Mouse (Mus musculus): ENCODE results near the gene Acap2. TPM values are rescaled to one million over a fixed set of nuclear protein-coding genes. Genes with fewer than 3 reads are reported as not detected.
A peak's percentile ranks its signal among the peaks of the same experiment; 100 is the strongest.

Gene Acap2
- polyA plus RNA-seq (2012; rRNA removed) (24.8 and 26.1 TPM in 2 replicates), polyA plus RNA-seq (2014; fragmentation: Nextera tagmentation; extraction: Ambion mirVana) (24.9 and 28.0 TPM in 2 replicates)

GRCm38 (mm10) chr16:31200790-31201567 is at the start of gene Acap2:
Gene Acap2 (minus strand): TSS chr16:31201245.
- peaks cover 7% of the 10 kb centered on the region for H3K4me1 ChIP-seq (ENCODE audit: control insufficient read depth, insufficient read depth, low read length)
- peak; percentile 83; the same call in 1 of the 2 replicates for TF ChIP-seq POLR2A (IDR thresholded peaks at IDR 0.05; ENCODE audit: borderline replicate concordance, extremely low read depth, insufficient read depth, insufficient read length)
- DNase-seq (ENCODE audit: low spot score) (peak; percentile 97), ATAC-seq (ENCODE audit: low FRiP score, low read depth) (peak; percentile 99)
- H3K27ac ChIP-seq (replicated peaks; ENCODE audit: low read depth, low read length), result peak within 1 kb of the TSS; percentile 88
- H3K9ac ChIP-seq (ENCODE audit: low read depth, low read length, severe bottlenecking), result peak within 1 kb of the TSS; percentile 86
- peak within 1 kb of the TSS; percentile 77 for H3K4me2 ChIP-seq (replicated peaks; ENCODE audit: low read depth, low read length, severe bottlenecking)
- H3K36me3 ChIP-seq (ENCODE audit: control insufficient read depth, insufficient read depth, low read length), result no peaks in the 10 kb centered on the region
- H3K9me3 ChIP-seq (ENCODE audit: control insufficient read depth, low read length), result no peaks in the 10 kb centered on the region
- 3% methylated on average over 57 of the region's 73 CpGs for WGBS
- H3K27me3 ChIP-seq (ENCODE audit: control insufficient read depth, insufficient read depth, low read length), result no peaks in the 10 kb centered on the region
- peak within 1 kb of the TSS; percentile 98 for H3K4me3 ChIP-seq (replicated peaks; ENCODE audit: low read length)

GRCm38 (mm10) chr16:31249401-31249800 is 48.4 kb upstream of the Acap2 start:
- Histone ChIP-seq H3K27ac (replicated peaks; ENCODE audit: low read depth, low read length) (no peak overlapping the region), H3K9me3 (ENCODE audit: control insufficient read depth, low read length) (no peaks in the 10 kb centered on the region), H3K4me1 (ENCODE audit: control insufficient read depth, insufficient read depth, low read length) (no peaks in the 10 kb centered on the region), H3K27me3 (ENCODE audit: control insufficient read depth, insufficient read depth, low read length) (no peaks in the 10 kb centered on the region), H3K4me2 (replicated peaks; ENCODE audit: low read depth, low read length, severe bottlenecking) (no peak overlapping the region), H3K36me3 (ENCODE audit: control insufficient read depth, insufficient read depth, low read length) (peaks cover 11% of the 10 kb centered on the region; the same call in 1 of the 2 replicates), H3K4me3 (replicated peaks; ENCODE audit: low read length) (no peak overlapping the region), H3K9ac (ENCODE audit: low read depth, low read length, severe bottlenecking) (no peak overlapping the region)
- ATAC-seq (ENCODE audit: low FRiP score, low read depth) (no peak), DNase-seq (ENCODE audit: low spot score) (no peak)
- WGBS, result 92% methylated on average over 3 of the region's 3 CpGs
- no peak for TF ChIP-seq POLR2A (IDR thresholded peaks at IDR 0.05; ENCODE audit: borderline replicate concordance, extremely low read depth, insufficient read depth, insufficient read length)

- ATAC-seq (ENCODE audit: low FRiP score, low read depth) (no peak), DNase-seq (ENCODE audit: low spot score) (no peak)
- no peak overlapping the region for H3K4me2 ChIP-seq (replicated peaks; ENCODE audit: low read depth, low read length, severe bottlenecking)
- no peak for TF ChIP-seq POLR2A (IDR thresholded peaks at IDR 0.05; ENCODE audit: borderline replicate concordance, extremely low read depth, insufficient read depth, insufficient read length)
- H3K4me1 ChIP-seq (ENCODE audit: control insufficient read depth, insufficient read depth, low read length), result no peaks in the 10 kb centered on the region
- WGBS, result 92% methylated on average over 13 of the region's 13 CpGs
- no peak overlapping the region for H3K4me3 ChIP-seq (replicated peaks; ENCODE audit: low read length)
- H3K27me3 ChIP-seq (ENCODE audit: control insufficient read depth, insufficient read depth, low read length), result no peaks in the 10 kb centered on the region
- H3K9ac ChIP-seq (ENCODE audit: low read depth, low read length, severe bottlenecking), result no peak overlapping the region
- no peaks in the 10 kb centered on the region for H3K9me3 ChIP-seq (ENCODE audit: control insufficient read depth, low read length)
- H3K27ac ChIP-seq (replicated peaks; ENCODE audit: low read depth, low read length), result no peak overlapping the region
- H3K36me3 ChIP-seq (ENCODE audit: control insufficient read depth, insufficient read depth, low read length), result peaks cover 11% of the 10 kb centered on the region; the same call in 1 of the 2 replicates
Observed at GRCm38 (mm10) chr16:31248717-31249116, 47.7 kb upstream of the Acap2 start.

- H3K36me3 ChIP-seq (ENCODE audit: control insufficient read depth, insufficient read depth, low read length), result peaks cover 6% of the 10 kb centered on the region; the same call in 1 of the 2 replicates
- no peak overlapping the region for H3K4me2 ChIP-seq (replicated peaks; ENCODE audit: low read depth, low read length, severe bottlenecking)
- H3K9ac ChIP-seq (ENCODE audit: low read depth, low read length, severe bottlenecking), result no peak overlapping the region
- no peak overlapping the region for H3K27ac ChIP-seq (replicated peaks; ENCODE audit: low read depth, low read length)
- H3K9me3 ChIP-seq (ENCODE audit: control insufficient read depth, low read length), result no peaks in the 10 kb centered on the region
- TF ChIP-seq POLR2A (IDR thresholded peaks at IDR 0.05; ENCODE audit: borderline replicate concordance, extremely low read depth, insufficient read depth, insufficient read length), result no peak
- ATAC-seq (ENCODE audit: low FRiP score, low read depth), result no peak
- no peak for DNase-seq (ENCODE audit: low spot score)
- no peak overlapping the region for H3K4me3 ChIP-seq (replicated peaks; ENCODE audit: low read length)
- 80% methylated on average over 7 of the region's 7 CpGs for WGBS
- no peaks in the 10 kb centered on the region for H3K27me3 ChIP-seq (ENCODE audit: control insufficient read depth, insufficient read depth, low read length)
- no peaks in the 10 kb centered on the region for H3K4me1 ChIP-seq (ENCODE audit: control insufficient read depth, insufficient read depth, low read length)
Observed at GRCm38 (mm10) chr16:31247442-31247841, 46.4 kb upstream of the Acap2 start.

GRCm38 (mm10) chr16:31244053-31244452 is 43.0 kb upstream of the Acap2 start:
- H3K4me2 ChIP-seq (replicated peaks; ENCODE audit: low read depth, low read length, severe bottlenecking), result no peak overlapping the region

More at GRCm38 (mm10) chr16:31244053-31244452, 43.0 kb upstream of the Acap2 start:
- 76% methylated on average over 3 of the region's 3 CpGs for WGBS
- Histone ChIP-seq H3K9ac (ENCODE audit: low read depth, low read length, severe bottlenecking) (no peak overlapping the region), H3K4me1 (ENCODE audit: control insufficient read depth, insufficient read depth, low read length) (no peaks in the 10 kb centered on the region), H3K9me3 (ENCODE audit: control insufficient read depth, low read length) (no peaks in the 10 kb centered on the region), H3K36me3 (ENCODE audit: control insufficient read depth, insufficient read depth, low read length) (no peaks in the 10 kb centered on the region), H3K27ac (replicated peaks; ENCODE audit: low read depth, low read length) (no peak overlapping the region), H3K27me3 (ENCODE audit: control insufficient read depth, insufficient read depth, low read length) (no peaks in the 10 kb centered on the region), H3K4me3 (replicated peaks; ENCODE audit: low read length) (no peak overlapping the region)
- DNase-seq (ENCODE audit: low spot score), result peak; percentile 40
- no peak for TF ChIP-seq POLR2A (IDR thresholded peaks at IDR 0.05; ENCODE audit: borderline replicate concordance, extremely low read depth, insufficient read depth, insufficient read length)
- no peak for ATAC-seq (ENCODE audit: low FRiP score, low read depth)

All from limb, embryonic 14.5 days (tissue).